Mouse (Mus musculus) hindbrain, embryonic 10.5 days (tissue): ENCODE data around the gene Pak1ip1. TPM values are rescaled to one million over a fixed set of nuclear protein-coding genes. Genes with fewer than 3 reads are reported as not detected.
A peak's percentile ranks its signal among the peaks of the same experiment; 100 is the strongest.

Source experiments
- DNase-seq: peaks from one replicate; pipeline ENCODE4 v3.0.0-alpha.2; 2017; ENCODE audit warnings: low spot score
- H3K27ac ChIP-seq: fragments of 300-500 bp; sonication (generic); 2 replicates; pipeline ENCODE4 v1.5.1; 2016; ENCODE audit warnings: mild to moderate bottlenecking, moderate library complexity
- H3K27me3 ChIP-seq: fragments of 300-500 bp; sonication (generic); 2 replicates; pipeline ENCODE4 v1.6.1; 2016; ENCODE audit warnings: mild to moderate bottlenecking; ENCODE audit not compliant: poor library complexity, insufficient read depth, severe bottlenecking
- H3K36me3 ChIP-seq: fragments of 300-500 bp; sonication (generic); 2 replicates; pipeline ENCODE4 v1.6.1; 2016; ENCODE audit warnings: mild to moderate bottlenecking, moderate library complexity
- H3K4me1 ChIP-seq: fragments of 300-500 bp; sonication (generic); replicated peaks from 2 replicates; pipeline ENCODE4 v1.6.1; 2016; ENCODE audit warnings: mild to moderate bottlenecking
- H3K4me3 ChIP-seq: fragments of 300-500 bp; sonication (generic); 2 replicates; pipeline ENCODE4 v1.5.1; 2016; ENCODE audit warnings: mild to moderate bottlenecking, moderate library complexity
- H3K9me3 ChIP-seq: fragments of 300-500 bp; sonication (generic); 2 replicates; pipeline ENCODE4 v1.6.1; 2016; ENCODE audit warnings: mild to moderate bottlenecking, moderate library complexity
- WGBS: fragments of 180-500 bp; shearing (Covaris S2); methylation state at CpG from one replicate; pipeline ENCODE4 v1.1.7; 2016; 5-methylcytosine and 5-hydroxymethylcytosine counted together
- polyA plus RNA-seq: library from polyadenylated mRNA; unstranded; fragments of >200 nt; fragmentation: Nextera tagmentation; extraction: Ambion mirVana; gene quantifications from 2 replicates; pipeline ENCODE4 v1.2.1, GENCODE M21; 2016

Pak1ip1 gene
- polyA plus RNA-seq, 1 experiment from 2014 or later: 75.8 TPM

GRCm38 (mm10) chr13:41016797-41017405, 16.1 kb downstream of the Pak1ip1 start:
- DNase-seq: peak; percentile 22
- H3K4me1 ChIP-seq: peaks cover 28% of the 10 kb centered on the region
- peaks cover 73% of the 10 kb centered on the region for H3K36me3 ChIP-seq
- H3K4me3 ChIP-seq: peak overlapping the region; percentile 74
- H3K27ac ChIP-seq: peak overlapping the region; percentile 92
- no peaks in the 10 kb centered on the region for H3K27me3 ChIP-seq
- 41% methylated on average over 12 of the region's 12 CpGs for WGBS
- H3K9me3 ChIP-seq: no peaks in the 10 kb centered on the region

GRCm38 (mm10) chr13:41017832-41018231, 17.0 kb downstream of the Pak1ip1 start:
- H3K27me3 ChIP-seq: no peaks in the 10 kb centered on the region
- H3K27ac ChIP-seq: no peak overlapping the region
- WGBS: 82% methylated on average over 4 of the region's 4 CpGs
- H3K9me3 ChIP-seq: no peaks in the 10 kb centered on the region
- no peak for DNase-seq
- H3K36me3 ChIP-seq: peaks cover 71% of the 10 kb centered on the region
- H3K4me1 ChIP-seq: peaks cover 28% of the 10 kb centered on the region
- H3K4me3 ChIP-seq: peak overlapping the region; percentile 23; the same call in 1 of the 2 replicates

GRCm38 (mm10) chr13:41018236-41018635, 17.4 kb downstream of the Pak1ip1 start:
- WGBS: 94% methylated on average over 9 of the region's 9 CpGs
- Histone ChIP-seq H3K4me3 (peak overlapping the region; percentile 23), H3K27ac (no peak overlapping the region), H3K9me3 (no peaks in the 10 kb centered on the region), H3K4me1 (peaks cover 28% of the 10 kb centered on the region), H3K27me3 (no peaks in the 10 kb centered on the region), H3K36me3 (peaks cover 71% of the 10 kb centered on the region)
- DNase-seq: no peak

- Histone ChIP-seq H3K4me1 (peaks cover 28% of the 10 kb centered on the region), H3K9me3 (no peaks in the 10 kb centered on the region), H3K36me3 (peaks cover 70% of the 10 kb centered on the region), H3K4me3 (0 out of 2 replicates have a peak overlapping the region, but pooled peaks have one; percentile 23), H3K27me3 (no peaks in the 10 kb centered on the region), H3K27ac (0 out of 2 replicates have a peak overlapping the region, but pooled peaks have one; percentile 26)
- DNase-seq: no peak
- WGBS: 89% methylated on average over 13 of the region's 13 CpGs
Observed at GRCm38 (mm10) chr13:41018756-41019591, 18.2 kb downstream of the Pak1ip1 start.

GRCm38 (mm10) chr13:41020494-41020893, 19.7 kb downstream of the Pak1ip1 start:
- H3K36me3 ChIP-seq: peaks cover 59% of the 10 kb centered on the region
- peaks cover 26% of the 10 kb centered on the region for H3K4me1 ChIP-seq
- no peak overlapping the region for H3K27ac ChIP-seq
- no peaks in the 10 kb centered on the region for H3K27me3 ChIP-seq
- WGBS: 65% methylated on average over 7 of the region's 7 CpGs
- H3K4me3 ChIP-seq: no peak overlapping the region
- DNase-seq: no peak
- no peaks in the 10 kb centered on the region for H3K9me3 ChIP-seq

GRCm38 (mm10) chr13:41021607-41022006, 20.8 kb downstream of the Pak1ip1 start:
- Histone ChIP-seq H3K4me1 (peaks cover 15% of the 10 kb centered on the region), H3K36me3 (peaks cover 59% of the 10 kb centered on the region), H3K27ac (no peak overlapping the region), H3K27me3 (no peaks in the 10 kb centered on the region), H3K9me3 (no peaks in the 10 kb centered on the region), H3K4me3 (no peak overlapping the region)
- WGBS: 92% methylated on average over 6 of the region's 6 CpGs
- no peak for DNase-seq

- WGBS: 92% methylated on average over 13 of the region's 13 CpGs
- peaks cover 10% of the 10 kb centered on the region for H3K4me1 ChIP-seq
- no peak overlapping the region for H3K27ac ChIP-seq
- no peak overlapping the region for H3K4me3 ChIP-seq
- no peak for DNase-seq
- H3K27me3 ChIP-seq: no peaks in the 10 kb centered on the region
- peaks cover 59% of the 10 kb centered on the region for H3K36me3 ChIP-seq
- no peaks in the 10 kb centered on the region for H3K9me3 ChIP-seq
Observed at GRCm38 (mm10) chr13:41022099-41022498, 21.3 kb downstream of the Pak1ip1 start.

- Histone ChIP-seq H3K36me3 (no peaks in the 10 kb centered on the region), H3K4me1 (no peaks in the 10 kb centered on the region), H3K9me3 (no peaks in the 10 kb centered on the region), H3K4me3 (no peak overlapping the region), H3K27me3 (no peaks in the 10 kb centered on the region), H3K27ac (no peak overlapping the region)
- DNase-seq: no peak
- 84% methylated on average over 5 of the region's 5 CpGs for WGBS
Observed at GRCm38 (mm10) chr13:41030098-41030497, 29.3 kb downstream of the Pak1ip1 start.

- Histone ChIP-seq H3K27ac (no peak overlapping the region), H3K27me3 (no peaks in the 10 kb centered on the region), H3K9me3 (no peaks in the 10 kb centered on the region), H3K36me3 (no peaks in the 10 kb centered on the region), H3K4me3 (no peak overlapping the region), H3K4me1 (no peaks in the 10 kb centered on the region)
- 95% methylated on average over 4 of the region's 4 CpGs for WGBS
- DNase-seq: no peak
Observed at GRCm38 (mm10) chr13:41042511-41042910, 41.7 kb downstream of the Pak1ip1 start.

- Histone ChIP-seq H3K9me3 (no peaks in the 10 kb centered on the region), H3K36me3 (no peaks in the 10 kb centered on the region), H3K4me1 (0 out of 2 replicates have a peak, but pooled peaks cover 2% of the 10 kb centered on the region), H3K27ac (no peak overlapping the region), H3K4me3 (no peak overlapping the region), H3K27me3 (no peaks in the 10 kb centered on the region)
- 91% methylated on average over 8 of the region's 8 CpGs for WGBS
- DNase-seq: no peak
Observed at GRCm38 (mm10) chr13:41045901-41046300, 45.1 kb downstream of the Pak1ip1 start.

- Histone ChIP-seq H3K27me3 (no peaks in the 10 kb centered on the region), H3K4me1 (0 out of 2 replicates have a peak, but pooled peaks cover 2% of the 10 kb centered on the region), H3K4me3 (no peak overlapping the region)
Observed at GRCm38 (mm10) chr13:41047280-41047679, 46.5 kb downstream of the Pak1ip1 start.

GRCm38 (mm10) chr13:41051965-41052364, 51.1 kb downstream of the Pak1ip1 start:
- no peaks in the 10 kb centered on the region for H3K9me3 ChIP-seq
- H3K4me3 ChIP-seq: no peak overlapping the region
- H3K36me3 ChIP-seq: no peaks in the 10 kb centered on the region
- 0 out of 2 replicates have a peak, but pooled peaks cover 2% of the 10 kb centered on the region for H3K4me1 ChIP-seq
- WGBS: 79% methylated on average over 5 of the region's 5 CpGs
- DNase-seq: no peak
- no peak overlapping the region for H3K27ac ChIP-seq
- H3K27me3 ChIP-seq: no peaks in the 10 kb centered on the region

More at GRCm38 (mm10) chr13:41047280-41047679, 46.5 kb downstream of the Pak1ip1 start:
- Histone ChIP-seq H3K9me3 (no peaks in the 10 kb centered on the region), H3K36me3 (no peaks in the 10 kb centered on the region), H3K27ac (no peak overlapping the region)
- 86% methylated on average over 6 of the region's 6 CpGs for WGBS
- no peak for DNase-seq
